Mouse (Mus musculus) limb, embryonic 12.5 days (tissue): ENCODE measurements around the gene Slc39a11. TPM values are rescaled to one million over a fixed set of nuclear protein-coding genes. Genes with fewer than 3 reads are reported as not detected.
"Not testable (repeated sequence)": the region's sequence is repeated elsewhere in the genome, so short reads cannot be mapped to it uniquely, and the experiment has no call there.

Experiments used
- ATAC-seq: fragments of 200-750 bp; cut with Nextera tagmentation; 2 replicates; pipeline ENCODE4 v1.8.0; 2017; ENCODE audit warnings: low read depth, moderate TSS enrichment; ENCODE audit not compliant: insufficient number of reproducible peaks, insufficient read depth, low FRiP score, low TSS enrichment
- H3K27ac ChIP-seq: fragments of 300-500 bp; sonication (generic); 2 replicates; pipeline ENCODE4 v1.5.1; 2016; ENCODE audit warnings: mild to moderate bottlenecking, moderate library complexity
- H3K27me3 ChIP-seq: fragments of 300-500 bp; sonication (generic); 2 replicates; pipeline ENCODE4 v1.6.1; 2016; ENCODE audit warnings: mild to moderate bottlenecking, moderate library complexity
- H3K36me3 ChIP-seq: fragments of 300-500 bp; sonication (generic); 2 replicates; pipeline ENCODE4 v1.6.1; 2016; ENCODE audit warnings: mild to moderate bottlenecking, moderate library complexity
- H3K4me1 ChIP-seq: fragments of 300-500 bp; sonication (generic); replicated peaks from 2 replicates; pipeline ENCODE4 v1.6.1; 2016
- H3K4me2 ChIP-seq: fragments of 300-500 bp; sonication (generic); 2 replicates; pipeline ENCODE4 v1.6.1; 2016; ENCODE audit warnings: mild to moderate bottlenecking, moderate library complexity
- H3K4me3 ChIP-seq: fragments of 300-500 bp; sonication (generic); replicated peaks from 2 replicates; pipeline ENCODE4 v1.5.1; 2016; ENCODE audit warnings: mild to moderate bottlenecking
- H3K9ac ChIP-seq: fragments of 300-500 bp; sonication (generic); replicated peaks from 2 replicates; pipeline ENCODE4 v1.6.1; 2016; ENCODE audit warnings: mild to moderate bottlenecking, moderate library complexity
- H3K9me3 ChIP-seq: fragments of 300-500 bp; sonication (generic); 2 replicates; pipeline ENCODE4 v1.6.1; 2016; ENCODE audit warnings: mild to moderate bottlenecking, moderate library complexity
- WGBS: fragments of 180-500 bp; shearing (Covaris S2); methylation state at CpG from one replicate; pipeline ENCODE4 v1.1.7; 2016; 5-methylcytosine and 5-hydroxymethylcytosine counted together
- polyA plus RNA-seq: library from polyadenylated mRNA; unstranded; fragments of >200 nt; fragmentation: Nextera tagmentation; extraction: Ambion mirVana; gene quantifications from 2 replicates; pipeline ENCODE4 v1.2.1, GENCODE M21; 2016

Slc39a11 gene
- polyA plus RNA-seq, 1 experiment from 2014 or later: 17.9 TPM

- WGBS: 82% methylated on average over 5 of the region's 5 CpGs
- Histone ChIP-seq H3K9ac (no peak overlapping the region), H3K4me1 (no peaks in the 10 kb centered on the region), H3K4me3 (no peak overlapping the region), H3K36me3 (no peaks in the 10 kb centered on the region), H3K27ac (no peak overlapping the region), H3K9me3 (no peaks in the 10 kb centered on the region), H3K27me3 (no peaks in the 10 kb centered on the region), H3K4me2 (no peak overlapping the region)
- no peak for ATAC-seq
These were observed 54.7 kb downstream of the Slc39a11 start for GRCm38 (mm10) chr11:113595144-113595543.

GRCm38 (mm10) chr11:113588936-113589335, 60.9 kb downstream of the Slc39a11 start:
- H3K36me3 ChIP-seq: no peaks in the 10 kb centered on the region
- 42% methylated on average over 3 of the region's 3 CpGs for WGBS
- ATAC-seq: no peak

GRCm38 (mm10) chr11:113586423-113586822, 63.5 kb downstream of the Slc39a11 start:
- Histone ChIP-seq H3K4me2 (no peak overlapping the region), H3K36me3 (no peaks in the 10 kb centered on the region), H3K27me3 (no peaks in the 10 kb centered on the region), H3K9me3 (no peaks in the 10 kb centered on the region), H3K9ac (no peak overlapping the region), H3K27ac (no peak overlapping the region), H3K4me3 (no peak overlapping the region), H3K4me1 (peaks cover 5% of the 10 kb centered on the region; the same call in 1 of the 2 replicates)
- ATAC-seq: no peak
- WGBS: 30% methylated on average over 6 of the region's 6 CpGs

More at GRCm38 (mm10) chr11:113588936-113589335, 60.9 kb downstream of the Slc39a11 start:
- H3K4me1 ChIP-seq: peaks cover 5% of the 10 kb centered on the region; the same call in 1 of the 2 replicates
- no peak overlapping the region for H3K4me3 ChIP-seq
- H3K9me3 ChIP-seq: no peaks in the 10 kb centered on the region
- no peaks in the 10 kb centered on the region for H3K27me3 ChIP-seq
- H3K9ac ChIP-seq: no peak overlapping the region
- no peak overlapping the region for H3K4me2 ChIP-seq
- no peak overlapping the region for H3K27ac ChIP-seq

GRCm38 (mm10) chr11:113583879-113584661, 65.8 kb downstream of the Slc39a11 start:
- 49% methylated on average over 11 of the region's 11 CpGs for WGBS
- H3K4me3 ChIP-seq: no peak overlapping the region
- H3K9ac ChIP-seq: no peak overlapping the region
- H3K27ac ChIP-seq: no peak overlapping the region
- H3K36me3 ChIP-seq: no peaks in the 10 kb centered on the region
- ATAC-seq: no peak
- H3K4me1 ChIP-seq: peaks cover 5% of the 10 kb centered on the region; the same call in 1 of the 2 replicates
- no peaks in the 10 kb centered on the region for H3K27me3 ChIP-seq
- H3K9me3 ChIP-seq: no peaks in the 10 kb centered on the region
- H3K4me2 ChIP-seq: no peak overlapping the region

GRCm38 (mm10) chr11:113577221-113577620, 72.7 kb downstream of the Slc39a11 start:
- Histone ChIP-seq H3K27me3 (no peaks in the 10 kb centered on the region), H3K9ac (no peak overlapping the region)
- 85% methylated on average over 4 of the region's 4 CpGs for WGBS

GRCm38 (mm10) chr11:113572641-113573040, 77.2 kb downstream of the Slc39a11 start:
- H3K36me3 ChIP-seq: no peaks in the 10 kb centered on the region
- ATAC-seq: no peak
- no peak overlapping the region for H3K4me2 ChIP-seq
- H3K27me3 ChIP-seq: no peaks in the 10 kb centered on the region
- no peaks in the 10 kb centered on the region for H3K9me3 ChIP-seq
- no peak overlapping the region for H3K9ac ChIP-seq
- H3K4me3 ChIP-seq: no peak overlapping the region
- 0 out of 2 replicates have a peak overlapping the region, but pooled peaks have one; percentile 25 for H3K27ac ChIP-seq
- WGBS: 72% methylated on average over 6 of the region's 6 CpGs
- 0 out of 2 replicates have a peak, but pooled peaks cover 3% of the 10 kb centered on the region for H3K4me1 ChIP-seq

More at GRCm38 (mm10) chr11:113577221-113577620, 72.7 kb downstream of the Slc39a11 start:
- no peak for ATAC-seq
- H3K4me3 ChIP-seq: no peak overlapping the region
- 0 out of 2 replicates have a peak, but pooled peaks cover 3% of the 10 kb centered on the region for H3K4me1 ChIP-seq
- no peak overlapping the region for H3K4me2 ChIP-seq
- H3K36me3 ChIP-seq: no peaks in the 10 kb centered on the region
- H3K27ac ChIP-seq: no peak overlapping the region
- no peaks in the 10 kb centered on the region for H3K9me3 ChIP-seq

- no peaks in the 10 kb centered on the region for H3K9me3 ChIP-seq
- no peak for ATAC-seq
- H3K4me1 ChIP-seq: 0 out of 2 replicates have a peak, but pooled peaks cover 3% of the 10 kb centered on the region
- H3K27me3 ChIP-seq: no peaks in the 10 kb centered on the region
- H3K27ac ChIP-seq: no peak overlapping the region
- no peak overlapping the region for H3K4me2 ChIP-seq
- H3K36me3 ChIP-seq: no peaks in the 10 kb centered on the region
- H3K9ac ChIP-seq: no peak overlapping the region
- no peak overlapping the region for H3K4me3 ChIP-seq
These were observed 78.3 kb downstream of the Slc39a11 start for GRCm38 (mm10) chr11:113571616-113572015.

GRCm38 (mm10) chr11:113568999-113569398, 80.9 kb downstream of the Slc39a11 start:
- WGBS: 91% methylated on average over 1 of the region's 1 CpGs
- ATAC-seq: no peak
- Histone ChIP-seq H3K9me3 (no peaks in the 10 kb centered on the region), H3K36me3 (no peaks in the 10 kb centered on the region), H3K27ac (no peak overlapping the region), H3K4me3 (no peak overlapping the region), H3K4me2 (no peak overlapping the region), H3K4me1 (peaks cover 17% of the 10 kb centered on the region), H3K27me3 (no peaks in the 10 kb centered on the region), H3K9ac (no peak overlapping the region)

GRCm38 (mm10) chr11:113567926-113568325, 82.0 kb downstream of the Slc39a11 start:
- not testable (repeated sequence) for ATAC-seq, H3K9ac ChIP-seq, H3K36me3 ChIP-seq, H3K9me3 ChIP-seq, H3K4me3 ChIP-seq, H3K27ac ChIP-seq, H3K27me3 ChIP-seq, H3K4me2 ChIP-seq
- peaks cover 17% of the 10 kb centered on the region for H3K4me1 ChIP-seq
- 82% methylated on average over 2 of the region's 2 CpGs for WGBS

GRCm38 (mm10) chr11:113565006-113565995, 84.6 kb downstream of the Slc39a11 start:
- peak; percentile 69 for ATAC-seq

GRCm38 (mm10) chr11:113562326-113562725, 87.6 kb downstream of the Slc39a11 start:
- H3K4me2 ChIP-seq: no peak overlapping the region
- no peak overlapping the region for H3K4me3 ChIP-seq
- H3K9me3 ChIP-seq: no peaks in the 10 kb centered on the region
- 88% methylated on average over 8 of the region's 8 CpGs for WGBS
- no peak overlapping the region for H3K9ac ChIP-seq
- no peaks in the 10 kb centered on the region for H3K36me3 ChIP-seq
- no peak for ATAC-seq
- H3K4me1 ChIP-seq: peaks cover 15% of the 10 kb centered on the region
- H3K27ac ChIP-seq: no peak overlapping the region
- H3K27me3 ChIP-seq: no peaks in the 10 kb centered on the region

More at GRCm38 (mm10) chr11:113565006-113565995, 84.6 kb downstream of the Slc39a11 start:
- Histone ChIP-seq H3K9ac (peak overlapping the region; percentile 65; the same call in 1 of the 2 replicates), H3K27ac (no peak overlapping the region), H3K27me3 (no peaks in the 10 kb centered on the region), H3K36me3 (no peaks in the 10 kb centered on the region), H3K4me3 (peak overlapping the region; percentile 66), H3K9me3 (no peaks in the 10 kb centered on the region), H3K4me1 (peaks cover 14% of the 10 kb centered on the region), H3K4me2 (peak overlapping the region; percentile 94)
- 10% methylated on average over 34 of the region's 34 CpGs for WGBS
